Mouse (Mus musculus): ENCODE data around the gene Ccdc160.
A peak's percentile ranks its signal among the peaks of the same experiment; 100 is the strongest.

The Ccdc160 gene

DNA sequence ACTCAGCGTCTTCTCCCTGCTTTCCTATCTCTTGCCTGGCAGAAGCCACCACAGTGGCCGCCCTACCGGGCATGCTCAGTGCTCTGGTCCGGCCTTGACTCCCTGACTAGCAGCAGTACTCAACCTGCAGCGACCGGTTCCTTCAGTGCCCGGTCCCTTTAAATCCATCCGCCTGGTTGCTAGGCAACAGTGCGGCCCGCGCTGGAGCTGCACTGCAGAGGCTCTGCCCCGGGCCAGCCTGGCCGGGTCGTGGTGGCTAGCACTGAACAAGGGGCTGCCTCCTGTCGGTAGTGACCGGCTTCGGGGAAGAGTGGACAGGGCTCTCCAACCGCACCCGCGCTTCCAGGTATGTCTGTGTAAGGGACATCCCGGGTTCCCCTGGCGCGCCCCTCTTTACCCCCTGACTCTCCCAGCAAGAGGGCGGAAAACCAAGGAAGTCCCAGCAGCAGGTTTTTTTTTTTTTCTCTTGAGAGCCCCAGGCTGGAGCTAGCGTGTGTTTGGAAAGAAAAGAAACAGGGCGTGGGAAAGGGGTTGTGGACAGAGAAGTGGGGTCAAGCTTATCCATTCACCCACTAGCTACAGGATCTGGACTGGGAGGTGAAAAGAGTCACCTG is at the start of gene Ccdc160:
Gene Ccdc160 (plus strand): TSS at position 221 of the 614 bp plus-strand sequence.
- DNase-seq: peak; percentile 59

DNA sequence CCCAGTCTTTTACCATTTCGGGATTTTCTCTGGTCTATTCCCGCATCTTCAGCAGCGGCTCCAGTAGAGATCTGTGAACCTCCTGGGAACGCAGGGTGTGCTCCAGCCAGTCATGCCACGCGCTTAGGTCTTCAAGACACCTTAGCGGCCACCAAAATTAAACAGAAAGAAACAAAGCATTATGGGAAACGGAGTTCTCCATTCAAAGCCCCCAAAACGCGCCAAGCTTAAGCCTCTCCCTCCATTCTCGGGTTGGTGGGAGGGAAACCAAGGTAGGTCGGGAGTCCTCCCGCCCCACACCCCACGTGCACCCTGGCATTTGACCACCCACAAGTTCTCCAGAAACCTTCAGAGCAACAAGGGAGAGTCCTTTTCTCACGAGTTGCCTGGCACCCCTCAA is 47.2 kb upstream of the Ccdc160 start:
- no peak for DNase-seq

GRCm38 (mm10) chrX:52744201-52745051 is 46.6 kb upstream of the Ccdc160 start:
- no peak for DNase-seq

- DNase-seq: no peak
Observed at GRCm38 (mm10) chrX:52745462-52745861, 45.5 kb upstream of the Ccdc160 start.

DNA sequence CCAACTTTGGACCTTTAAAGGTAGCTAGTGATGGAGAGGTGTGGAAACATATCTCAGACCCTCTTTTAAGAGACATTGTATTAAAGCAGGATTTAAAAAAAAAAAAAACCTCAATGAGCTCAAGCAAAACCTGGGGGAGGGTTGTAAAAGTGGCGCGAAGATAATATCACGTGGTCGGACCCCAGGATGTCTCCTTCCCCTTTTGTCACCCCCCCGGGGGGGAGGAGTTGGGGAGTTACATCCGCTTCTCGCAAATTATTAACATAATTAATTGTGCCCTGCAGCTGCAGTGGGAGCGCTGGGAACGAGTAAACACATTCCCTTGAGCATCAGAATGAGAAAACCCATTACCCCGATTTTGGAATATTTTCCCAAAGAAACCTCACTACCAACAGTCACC is 45.1 kb upstream of the Ccdc160 start:
- DNase-seq: no peak

DNA sequence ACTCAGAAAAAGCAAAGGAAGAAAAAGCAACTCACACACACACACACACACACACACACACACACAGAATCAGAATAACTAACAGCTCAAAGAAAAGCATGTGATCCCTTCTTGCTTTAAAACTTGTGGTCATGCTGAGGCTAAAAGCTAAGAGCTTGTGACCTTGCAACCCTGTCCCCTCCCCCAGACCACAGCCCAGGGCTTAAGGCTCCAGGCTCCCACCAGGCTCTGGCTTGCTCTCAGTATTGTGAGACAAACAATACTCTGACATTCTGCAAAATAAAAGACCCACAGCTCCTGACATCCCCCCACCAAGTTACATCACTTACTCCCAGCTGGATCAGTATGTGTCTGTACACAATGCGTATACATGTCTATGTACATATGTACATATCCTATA is 44.2 kb upstream of the Ccdc160 start:
- no peak for DNase-seq

DNA sequence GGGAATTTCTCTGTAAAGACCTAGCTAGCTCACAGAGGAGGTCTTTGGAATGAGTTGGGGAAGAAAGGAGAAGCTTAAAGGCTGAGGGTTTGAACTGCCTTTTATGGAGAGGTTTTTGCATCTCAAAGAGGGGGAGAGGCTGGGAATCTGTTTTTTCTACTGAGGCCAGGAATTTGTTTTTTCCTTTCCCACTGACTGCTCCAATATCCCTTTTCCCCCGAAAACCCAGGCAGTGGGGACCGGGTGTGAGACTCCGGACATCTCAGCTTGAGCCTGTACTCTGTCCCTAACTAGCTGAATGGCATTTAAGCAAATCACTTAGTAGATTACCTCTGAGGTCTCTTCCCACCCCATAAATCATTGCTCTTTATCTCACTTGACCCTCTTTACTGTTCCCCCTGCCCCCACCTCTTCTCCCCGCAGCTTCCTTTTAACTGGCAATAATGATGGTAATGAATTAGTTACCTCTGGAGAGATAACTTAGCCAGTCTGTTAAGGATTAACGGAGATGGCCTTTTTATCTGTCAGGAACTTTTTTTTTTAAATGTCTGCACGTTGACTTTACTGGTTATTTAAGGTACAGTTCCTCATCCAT is 37.4 kb upstream of the Ccdc160 start:
- DNase-seq: no peak

DNA sequence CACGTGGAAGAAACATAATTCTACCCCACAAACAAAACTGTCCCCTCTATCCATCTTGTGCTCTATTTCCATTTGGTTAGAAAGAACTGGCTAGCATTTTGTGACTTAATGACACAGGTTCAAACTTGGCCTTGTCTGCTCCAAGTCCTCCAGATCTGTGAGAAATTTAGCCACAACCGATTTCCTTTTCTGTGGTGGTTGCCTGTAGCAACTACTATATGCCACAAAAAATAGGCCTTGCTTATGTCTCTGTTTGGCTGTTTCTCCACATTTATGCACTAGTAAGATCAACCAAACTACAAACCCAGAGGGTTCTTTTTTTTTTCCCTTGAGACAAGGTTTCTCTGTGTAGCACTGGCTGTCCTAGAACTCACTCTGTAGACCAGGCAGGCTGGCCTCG is 33.8 kb upstream of the Ccdc160 start:
- DNase-seq: no peak

DNA sequence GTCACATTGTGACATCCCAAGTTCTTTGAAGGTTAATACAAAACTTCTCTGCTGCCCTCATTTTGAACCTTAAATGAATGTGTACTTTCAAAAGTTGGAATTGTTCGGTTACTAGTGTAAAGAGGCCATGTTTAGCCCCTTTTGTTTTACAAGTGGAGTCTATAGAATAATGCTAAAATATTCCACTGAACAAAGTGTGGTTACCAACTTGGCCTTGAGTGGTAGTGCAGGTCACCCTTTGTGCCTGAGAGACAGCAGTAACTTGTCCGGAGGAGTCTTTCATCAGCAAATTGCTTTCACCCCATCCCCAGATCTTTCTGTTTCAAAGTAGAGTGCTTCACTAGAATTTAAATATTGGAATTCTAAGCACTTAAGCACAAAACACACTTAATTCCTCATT is 31.8 kb upstream of the Ccdc160 start:
- DNase-seq: no peak

- no peak for DNase-seq
Observed at GRCm38 (mm10) chrX:52760191-52760945, 30.6 kb upstream of the Ccdc160 start.

- no peak for DNase-seq
Observed at GRCm38 (mm10) chrX:52762221-52762620, 28.8 kb upstream of the Ccdc160 start.

DNA sequence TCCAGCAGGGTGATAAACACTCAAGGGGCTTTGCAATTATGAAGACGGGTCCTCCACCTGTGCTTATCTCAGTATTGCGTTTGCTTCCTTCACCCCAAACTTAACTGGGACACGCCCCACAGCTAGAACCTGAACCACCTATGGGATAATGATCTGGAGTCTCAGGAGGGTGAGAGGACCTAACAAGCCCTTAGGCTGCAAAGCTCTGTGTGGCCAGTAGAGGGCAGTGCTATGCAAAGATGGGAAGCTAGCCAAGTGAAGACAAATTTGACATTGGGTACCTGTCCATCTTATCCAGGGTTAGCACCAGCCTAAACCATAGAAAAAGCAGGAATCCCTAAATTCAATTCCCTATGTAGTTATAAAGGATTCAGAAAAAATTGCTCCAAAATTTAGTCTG is 15.0 kb upstream of the Ccdc160 start:
- no peak for DNase-seq

- no peak for DNase-seq
Observed at GRCm38 (mm10) chrX:52777671-52778070, 13.3 kb upstream of the Ccdc160 start.

DNA sequence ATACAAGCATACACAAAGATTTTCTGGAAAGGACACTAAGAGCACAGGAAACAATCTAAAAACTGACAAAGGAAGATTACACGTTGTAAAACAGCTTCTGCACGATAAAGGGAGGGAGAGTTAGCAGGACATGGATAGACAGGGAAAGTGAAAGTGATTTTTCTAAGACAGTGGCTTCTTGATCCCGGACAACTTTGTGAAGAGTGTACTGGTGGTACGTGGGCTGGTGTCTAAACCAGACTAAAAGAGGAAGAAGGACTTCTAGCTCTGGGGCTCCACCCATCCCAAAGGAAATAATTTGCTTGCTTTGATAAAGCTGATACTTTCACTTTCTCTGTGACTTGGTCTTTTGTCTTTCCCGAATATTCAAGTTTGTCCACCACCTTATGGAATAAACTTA is 7.1 kb upstream of the Ccdc160 start:
- DNase-seq: no peak

GRCm38 (mm10) chrX:52791944-52792719 is 1.1 kb downstream of the Ccdc160 start:
- DNase-seq: no peak

DNA sequence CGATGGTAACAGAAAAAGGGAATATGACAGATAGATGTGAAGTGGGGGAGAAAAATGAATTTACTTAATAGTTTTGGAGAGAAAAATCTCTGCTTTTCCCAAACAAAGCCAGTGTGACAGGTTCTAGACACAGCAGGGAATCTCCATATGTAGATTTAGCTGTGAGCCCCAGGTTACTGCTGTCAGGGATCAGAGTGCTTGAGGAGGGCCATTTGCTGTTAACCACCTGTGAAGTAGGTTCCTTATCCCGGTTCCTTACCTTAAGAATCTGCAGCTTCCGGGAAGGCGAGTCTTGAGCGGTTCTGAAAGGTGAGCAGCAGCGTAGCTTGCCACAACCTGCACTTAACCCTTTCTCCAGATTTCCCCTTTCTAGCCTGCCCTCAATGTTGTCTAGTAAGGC is 1.9 kb downstream of the Ccdc160 start:
- no peak for DNase-seq

- no peak for DNase-seq
Observed at GRCm38 (mm10) chrX:52795816-52796215, 4.8 kb downstream of the Ccdc160 start.

GRCm38 (mm10) chrX:52797031-52797625 is 6.1 kb downstream of the Ccdc160 start:
- DNase-seq: no peak

DNA sequence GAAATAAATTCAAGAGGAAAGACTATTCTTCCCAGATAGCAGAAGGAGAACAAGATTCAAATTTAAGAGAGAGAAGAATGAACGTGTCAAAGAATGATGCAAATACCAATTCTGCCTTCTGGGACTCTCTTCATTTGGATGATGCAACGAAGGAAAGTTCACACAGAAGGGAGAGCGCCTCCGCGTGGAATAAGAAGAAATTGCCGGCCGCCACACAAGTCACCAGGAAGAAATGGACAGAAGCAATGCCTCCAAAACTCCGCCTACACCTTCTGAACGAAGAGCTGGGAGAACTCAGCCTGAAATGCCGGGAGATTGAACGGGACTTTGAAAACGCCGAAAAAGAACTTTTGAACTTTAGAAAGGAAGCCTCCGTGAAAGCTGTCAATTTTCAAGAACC is 7.3 kb downstream of the Ccdc160 start:
- no peak for DNase-seq

- DNase-seq: no peak
Observed at GRCm38 (mm10) chrX:52799566-52799965, 8.6 kb downstream of the Ccdc160 start.

DNA sequence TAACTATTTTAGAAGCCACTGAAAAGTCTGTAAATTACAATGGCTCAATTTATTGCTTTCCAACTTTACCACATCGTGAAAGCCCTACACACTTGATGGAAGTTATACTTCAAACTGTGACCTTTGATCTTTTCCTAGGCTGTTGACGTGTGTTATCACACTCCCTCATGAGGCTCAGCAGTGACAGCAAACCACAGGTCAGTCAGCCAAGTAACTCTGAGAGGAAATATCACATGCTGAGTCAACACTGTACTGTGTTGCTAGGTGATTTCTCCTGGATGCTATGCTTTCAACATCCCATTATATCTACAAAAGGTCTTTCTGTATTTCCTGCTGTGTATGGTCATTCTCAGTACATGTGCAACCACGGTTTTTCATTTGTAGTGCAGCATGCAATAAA is 28.3 kb downstream of the Ccdc160 start:
- no peak for DNase-seq
